Mouse (Mus musculus) CD4-positive helper T cell, adult 2 months (primary cell): ENCODE results near the gene Uckl1.

ENCODE experiments used
- DNase-seq: peaks from one replicate; pipeline ENCODE4 v3.0.0-alpha.2; 2012; ENCODE audit warnings: low read depth, missing footprints, low spot score

The Uckl1 gene

GRCm38 (mm10) chr2:181589732-181590105 is 5.0 kb upstream of the Uckl1 start:
- DNase-seq: no peak

GRCm38 (mm10) chr2:181589011-181589731 is 4.5 kb upstream of the Uckl1 start:
- DNase-seq: no peak

GRCm38 (mm10) chr2:181588229-181588780 is 3.6 kb upstream of the Uckl1 start:
- DNase-seq: no peak

- DNase-seq: no peak
Measured at GRCm38 (mm10) chr2:181587796-181588195, 3.1 kb upstream of the Uckl1 start.

GRCm38 (mm10) chr2:181586124-181586523 is 1.4 kb upstream of the Uckl1 start:
- DNase-seq: no peak

GRCm38 (mm10) chr2:181585506-181585905 is 814 bp upstream of the Uckl1 start:
- no peak for DNase-seq

GRCm38 (mm10) chr2:181583460-181584257 is 1.0 kb downstream of the Uckl1 start:
- DNase-seq: no peak

- no peak for DNase-seq
Measured at GRCm38 (mm10) chr2:181582939-181583338, 1.8 kb downstream of the Uckl1 start.

- no peak for DNase-seq
Measured at GRCm38 (mm10) chr2:181582358-181582757, 2.3 kb downstream of the Uckl1 start.

- peak; percentile 81 for DNase-seq
Measured at GRCm38 (mm10) chr2:181581402-181582120, 3.1 kb downstream of the Uckl1 start.

GRCm38 (mm10) chr2:181581016-181581401 is 3.7 kb downstream of the Uckl1 start:
- DNase-seq: peak; percentile 92

GRCm38 (mm10) chr2:181580131-181580772 is 4.4 kb downstream of the Uckl1 start:
- DNase-seq: no peak

- DNase-seq: no peak
Measured at GRCm38 (mm10) chr2:181579681-181580080, 5.0 kb downstream of the Uckl1 start.

GRCm38 (mm10) chr2:181578790-181579618 is 5.7 kb downstream of the Uckl1 start:
- no peak for DNase-seq

GRCm38 (mm10) chr2:181577981-181578581 is 6.6 kb downstream of the Uckl1 start:
- DNase-seq: no peak

- DNase-seq: no peak
Measured at GRCm38 (mm10) chr2:181577126-181577525, 7.6 kb downstream of the Uckl1 start.

- DNase-seq: no peak
Measured at GRCm38 (mm10) chr2:181576613-181577012, 8.1 kb downstream of the Uckl1 start.

- no peak for DNase-seq
Measured at GRCm38 (mm10) chr2:181574921-181575545, 9.7 kb downstream of the Uckl1 start.

GRCm38 (mm10) chr2:181573961-181574360 is 10.7 kb downstream of the Uckl1 start:
- no peak for DNase-seq
